Mouse (Mus musculus): ENCODE data around the gene Mtrf1.
A peak's percentile ranks its signal among the peaks of the same experiment; 100 is the strongest.

Gene Mtrf1

GRCm38 (mm10) chr14:79397321-79398122, at the start of gene Mtrf1:
Gene Mtrf1, plus strand, starts transcription at chr14:79397772.
- peak; percentile 66 to 79 for DNase-seq

DNA sequence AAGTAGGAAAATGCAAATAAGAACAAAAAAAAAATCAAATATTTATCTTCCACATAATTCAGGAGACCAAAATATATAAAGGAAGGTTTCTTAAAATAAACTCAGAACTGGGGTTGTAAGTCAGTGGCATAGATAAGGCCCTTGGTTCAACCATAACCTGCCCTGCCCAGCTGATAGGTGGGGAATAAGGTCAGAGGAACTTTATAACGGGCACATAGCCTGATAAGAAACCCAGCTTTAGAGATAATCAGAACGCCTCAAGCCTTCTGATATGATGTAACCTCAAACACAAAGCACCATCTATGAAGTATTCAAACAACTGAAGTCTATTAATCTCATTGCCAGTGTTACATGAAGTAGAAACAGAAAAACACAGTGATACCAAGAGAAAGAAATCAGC, 39.5 kb upstream of the Mtrf1 start:
- no peak for DNase-seq

DNA sequence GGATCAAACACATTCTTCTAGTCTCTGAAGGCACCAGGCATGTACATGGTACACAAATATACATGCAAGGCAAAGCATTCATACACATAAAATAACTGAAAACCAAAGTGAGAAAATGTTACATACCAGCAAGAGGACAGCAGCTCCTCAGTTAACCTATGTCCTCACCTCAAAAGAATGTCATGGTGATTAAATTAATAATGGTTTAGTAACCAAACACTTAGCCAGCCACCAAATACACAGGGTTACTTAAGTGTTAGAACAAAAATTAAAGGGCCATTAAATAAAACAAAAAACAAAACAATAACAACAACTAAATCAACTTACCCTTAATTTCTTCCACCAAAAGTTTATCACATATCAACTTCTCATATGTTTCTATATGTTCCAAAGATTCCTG, 20.5 kb upstream of the Mtrf1 start:
- no peak for DNase-seq

DNA sequence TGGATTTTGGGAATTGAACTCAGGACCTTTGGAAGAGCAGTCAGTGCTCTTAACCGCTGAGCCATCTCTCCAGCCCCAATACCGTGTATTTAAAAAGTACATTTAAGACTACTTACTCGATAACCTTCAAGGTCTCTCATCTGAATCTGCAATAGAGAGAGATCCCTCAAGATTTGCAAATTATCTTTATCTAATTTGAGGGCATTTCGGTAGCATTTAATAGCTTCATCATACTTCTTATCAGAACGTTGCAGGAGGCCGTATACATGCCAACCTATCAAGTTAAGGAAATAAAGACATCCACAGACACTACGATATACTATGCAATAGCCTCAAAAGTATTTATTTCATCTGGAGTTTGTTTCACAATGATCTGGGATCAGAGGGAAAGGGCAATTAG, 14.5 kb upstream of the Mtrf1 start:
- no peak for DNase-seq

DNA sequence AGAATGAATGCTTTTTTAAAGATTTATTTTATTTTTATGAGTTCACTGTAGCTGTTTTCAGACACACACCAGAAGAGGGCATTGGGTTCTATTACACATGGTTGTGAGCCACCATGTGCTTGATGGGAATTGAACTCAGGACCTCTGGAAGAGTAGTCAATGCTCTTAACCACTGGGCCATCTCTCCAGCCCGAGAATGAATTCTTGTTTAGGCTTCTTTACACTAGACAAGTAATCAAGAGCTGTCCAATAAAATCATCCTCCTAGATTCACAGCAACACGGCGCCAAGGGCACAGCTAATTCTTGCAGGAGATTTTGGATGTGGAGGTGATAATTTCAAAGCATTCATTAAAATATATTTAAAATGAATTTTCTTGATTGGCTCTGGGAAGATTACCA, 9.3 kb upstream of the Mtrf1 start:
- DNase-seq, result no peak

- DNase-seq, result no peak
Measured at GRCm38 (mm10) chr14:79389438-79390264, 7.9 kb upstream of the Mtrf1 start.

GRCm38 (mm10) chr14:79390265-79390926, 7.2 kb upstream of the Mtrf1 start, which contains the start of gene Naa16:
Gene Naa16, minus strand, starts transcription at chr14:79390778.
- DNase-seq, result peak; percentile 96 to 98

- DNase-seq, result no peak
Measured at GRCm38 (mm10) chr14:79393289-79393688, 4.3 kb upstream of the Mtrf1 start.

DNA sequence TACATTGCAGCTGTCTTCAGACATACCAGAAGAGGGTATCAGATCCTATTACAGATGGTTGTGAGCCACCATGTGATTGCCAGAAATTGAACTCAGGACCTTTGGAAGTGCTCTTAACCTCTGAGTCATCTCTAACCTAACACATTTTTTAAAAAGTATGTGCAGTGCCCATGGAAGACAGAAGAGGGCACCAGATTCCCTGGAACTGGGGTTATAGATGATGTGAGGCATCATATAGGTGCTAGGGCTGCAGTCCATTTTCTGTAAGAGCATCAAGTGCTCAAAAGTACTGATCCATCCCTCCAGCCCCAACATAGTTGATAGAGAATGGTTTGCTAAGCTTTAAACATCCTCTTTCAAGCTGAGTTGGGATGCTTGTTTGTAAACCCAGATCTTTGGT, 3.0 kb upstream of the Mtrf1 start:
- peak; percentile 16 to 28 for DNase-seq

- DNase-seq, result no peak
Measured at GRCm38 (mm10) chr14:79407641-79408040, 10.1 kb downstream of the Mtrf1 start.

- peak in 1 of 2 experiments; percentile 0 for DNase-seq
Measured at GRCm38 (mm10) chr14:79409278-79409830, 11.8 kb downstream of the Mtrf1 start.

GRCm38 (mm10) chr14:79410662-79411061, 13.1 kb downstream of the Mtrf1 start:
- no peak for DNase-seq

DNA sequence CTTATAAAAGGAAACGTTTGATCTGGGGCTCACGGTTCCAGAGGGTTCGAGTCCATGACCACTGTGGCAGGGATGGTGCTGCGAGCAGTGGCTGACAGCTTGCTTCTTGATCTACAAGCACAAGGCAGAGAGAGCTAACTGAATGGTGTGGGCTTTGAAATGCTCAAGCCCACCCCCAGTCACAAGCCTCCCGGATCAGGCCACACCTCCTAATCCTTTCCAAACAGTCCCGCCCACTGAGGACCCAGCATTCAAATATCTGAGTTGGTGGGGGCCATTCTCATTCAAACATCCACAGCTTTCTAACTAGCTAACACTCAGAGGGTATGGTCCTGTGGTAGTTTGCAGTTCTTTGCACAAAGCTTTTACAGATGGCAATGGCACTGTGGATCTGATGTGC, 15.5 kb downstream of the Mtrf1 start:
- DNase-seq, result no peak

GRCm38 (mm10) chr14:79420083-79420685, 22.6 kb downstream of the Mtrf1 start:
- DNase-seq, result peak in 1 of 2 experiments; percentile 6

- DNase-seq, result peak; percentile 93 to 96
Measured at GRCm38 (mm10) chr14:79425979-79426729, 28.6 kb downstream of the Mtrf1 start, which contains the start of gene Kbtbd7. Gene Kbtbd7, plus strand, starts transcription at chr14:79426511.

DNA sequence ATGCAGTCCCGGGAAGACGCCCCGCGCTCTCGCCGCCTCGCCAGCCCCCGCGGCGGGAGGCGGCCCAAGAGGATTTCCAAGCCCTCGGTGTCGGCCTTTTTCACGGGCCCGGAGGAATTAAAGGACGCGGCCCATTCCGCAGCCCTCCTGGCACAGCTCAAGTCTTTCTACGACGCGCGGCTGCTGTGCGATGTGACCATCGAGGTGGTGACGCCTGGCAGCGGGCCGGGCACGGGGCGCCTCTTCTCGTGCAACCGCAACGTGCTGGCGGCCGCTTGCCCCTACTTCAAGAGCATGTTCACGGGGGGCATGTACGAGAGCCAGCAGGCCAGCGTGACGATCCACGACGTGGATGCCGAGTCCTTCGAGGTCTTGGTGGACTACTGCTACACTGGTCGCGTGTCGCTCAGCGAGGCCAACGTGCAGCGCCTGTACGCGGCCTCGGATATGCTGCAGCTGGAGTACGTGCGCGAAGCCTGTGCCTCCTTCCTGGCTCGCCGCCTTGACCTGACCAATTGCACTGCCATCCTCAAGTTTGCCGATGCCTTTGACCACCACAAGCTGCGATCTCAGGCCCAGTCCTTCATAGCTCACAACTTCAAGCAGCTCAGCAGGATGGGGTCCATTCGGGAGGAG, 29.3 kb downstream of the Mtrf1 start:
- peak; percentile 17 to 31 for DNase-seq

GRCm38 (mm10) chr14:79434068-79434467, 36.5 kb downstream of the Mtrf1 start:
- DNase-seq, result no peak

- no peak for DNase-seq
Measured at GRCm38 (mm10) chr14:79440655-79441054, 43.1 kb downstream of the Mtrf1 start.

DNA sequence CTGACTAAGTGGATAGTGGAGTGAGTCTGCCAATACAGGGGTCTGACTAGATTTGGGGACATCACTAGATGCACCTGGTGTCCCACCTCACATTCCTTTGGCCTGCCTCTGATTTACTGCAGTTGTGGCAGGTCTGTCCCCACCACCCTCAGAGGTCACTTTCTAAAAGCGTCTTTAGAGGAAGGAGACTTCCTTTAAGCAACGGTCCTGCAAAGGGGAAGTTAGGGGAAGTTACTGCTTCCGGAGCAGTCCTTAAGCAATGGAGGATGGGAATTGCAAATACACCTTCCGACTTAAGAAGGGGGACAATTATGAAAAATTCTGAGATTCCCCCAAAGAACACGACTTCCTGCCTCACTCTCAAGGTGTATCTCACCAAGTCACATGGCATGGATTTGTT, 43.9 kb downstream of the Mtrf1 start:
- no peak for DNase-seq

- no peak for DNase-seq
Measured at GRCm38 (mm10) chr14:79444601-79445000, 47.0 kb downstream of the Mtrf1 start.

- DNase-seq, result no peak
Measured at GRCm38 (mm10) chr14:79445055-79445620, 47.6 kb downstream of the Mtrf1 start.

Measured in kidney, postnatal 4 days (tissue).